Mouse (Mus musculus): ENCODE data around the gene Rbms3. TPM values are rescaled to one million over a fixed set of nuclear protein-coding genes. Genes with fewer than 3 reads are reported as not detected.

Rbms3 gene
- polyA plus RNA-seq, 1 experiment from 2014 or later, result 45.9 TPM

- Histone ChIP-seq H3K9ac (replicated peaks; ENCODE audit: low read length) (no peak overlapping the region), H3K36me3 (replicated peaks; ENCODE audit: control insufficient read depth, insufficient read depth, low read depth, low read length) (no peaks in the 10 kb centered on the region), H3K4me1 (ENCODE audit: control insufficient read depth, insufficient read depth, low read length) (no peaks in the 10 kb centered on the region), H3K27ac (replicated peaks; ENCODE audit: low read depth, low read length) (no peak overlapping the region), H3K9me3 (replicated peaks; ENCODE audit: control insufficient read depth, low read length) (no peaks in the 10 kb centered on the region), H3K27me3 (ENCODE audit: control insufficient read depth, insufficient read depth, low read length) (no peaks in the 10 kb centered on the region), H3K4me2 (ENCODE audit: low read depth, low read length) (no peak overlapping the region), H3K4me3 (ENCODE audit: low read depth, low read length) (no peak overlapping the region)
- ATAC-seq (replicated peaks; ENCODE audit: insufficient number of reproducible peaks, low FRiP score, low TSS enrichment, low read depth) (no peak), DNase-seq (ENCODE audit: low spot score) (no peak)
- 74% methylated on average over 11 of the region's 11 CpGs for WGBS
Measured at GRCm38 (mm10) chr9:117031237-117031636, 598.5 kb downstream of the Rbms3 start.

- no peak overlapping the region for H3K9ac ChIP-seq (replicated peaks; ENCODE audit: low read length)
- no peaks in the 10 kb centered on the region for H3K4me1 ChIP-seq (ENCODE audit: control insufficient read depth, insufficient read depth, low read length)
- no peak overlapping the region for H3K4me3 ChIP-seq (ENCODE audit: low read depth, low read length)
- H3K36me3 ChIP-seq (replicated peaks; ENCODE audit: control insufficient read depth, insufficient read depth, low read depth, low read length), result no peaks in the 10 kb centered on the region
- ATAC-seq (replicated peaks; ENCODE audit: insufficient number of reproducible peaks, low FRiP score, low TSS enrichment, low read depth) (no peak), DNase-seq (ENCODE audit: low spot score) (no peak)
- WGBS, result 49% methylated on average over 6 of the region's 6 CpGs
- H3K27me3 ChIP-seq (ENCODE audit: control insufficient read depth, insufficient read depth, low read length), result no peaks in the 10 kb centered on the region
- no peak overlapping the region for H3K4me2 ChIP-seq (ENCODE audit: low read depth, low read length)
- no peak overlapping the region for H3K27ac ChIP-seq (replicated peaks; ENCODE audit: low read depth, low read length)
- no peaks in the 10 kb centered on the region for H3K9me3 ChIP-seq (replicated peaks; ENCODE audit: control insufficient read depth, low read length)
Measured at GRCm38 (mm10) chr9:117030837-117031236, 598.9 kb downstream of the Rbms3 start.

GRCm38 (mm10) chr9:117029953-117030352 is 599.8 kb downstream of the Rbms3 start:
- no peaks in the 10 kb centered on the region for H3K9me3 ChIP-seq (replicated peaks; ENCODE audit: control insufficient read depth, low read length)
- no peak for ATAC-seq (replicated peaks; ENCODE audit: insufficient number of reproducible peaks, low FRiP score, low TSS enrichment, low read depth)
- no peaks in the 10 kb centered on the region for H3K36me3 ChIP-seq (replicated peaks; ENCODE audit: control insufficient read depth, insufficient read depth, low read depth, low read length)
- no peak overlapping the region for H3K4me3 ChIP-seq (ENCODE audit: low read depth, low read length)
- no peak for DNase-seq (ENCODE audit: low spot score)
- H3K4me1 ChIP-seq (ENCODE audit: control insufficient read depth, insufficient read depth, low read length), result no peaks in the 10 kb centered on the region
- no peak overlapping the region for H3K27ac ChIP-seq (replicated peaks; ENCODE audit: low read depth, low read length)
- no peak overlapping the region for H3K4me2 ChIP-seq (ENCODE audit: low read depth, low read length)
- WGBS, result 86% methylated on average over 1 of the region's 1 CpGs
- H3K9ac ChIP-seq (replicated peaks; ENCODE audit: low read length), result no peak overlapping the region
- H3K27me3 ChIP-seq (ENCODE audit: control insufficient read depth, insufficient read depth, low read length), result no peaks in the 10 kb centered on the region

- ATAC-seq (replicated peaks; ENCODE audit: insufficient number of reproducible peaks, low FRiP score, low TSS enrichment, low read depth), result no peak
- no peaks in the 10 kb centered on the region for H3K27me3 ChIP-seq (ENCODE audit: control insufficient read depth, insufficient read depth, low read length)
Measured at GRCm38 (mm10) chr9:117028586-117028985, 601.1 kb downstream of the Rbms3 start.

GRCm38 (mm10) chr9:117022086-117022485 is 607.6 kb downstream of the Rbms3 start:
- Histone ChIP-seq H3K27me3 (ENCODE audit: control insufficient read depth, insufficient read depth, low read length) (no peaks in the 10 kb centered on the region), H3K9ac (replicated peaks; ENCODE audit: low read length) (no peak overlapping the region), H3K4me2 (ENCODE audit: low read depth, low read length) (no peak overlapping the region), H3K9me3 (replicated peaks; ENCODE audit: control insufficient read depth, low read length) (no peaks in the 10 kb centered on the region), H3K27ac (replicated peaks; ENCODE audit: low read depth, low read length) (no peak overlapping the region), H3K36me3 (replicated peaks; ENCODE audit: control insufficient read depth, insufficient read depth, low read depth, low read length) (no peaks in the 10 kb centered on the region), H3K4me1 (ENCODE audit: control insufficient read depth, insufficient read depth, low read length) (no peaks in the 10 kb centered on the region), H3K4me3 (ENCODE audit: low read depth, low read length) (no peak overlapping the region)
- DNase-seq (ENCODE audit: low spot score) (no peak), ATAC-seq (replicated peaks; ENCODE audit: insufficient number of reproducible peaks, low FRiP score, low TSS enrichment, low read depth) (no peak)
- 84% methylated on average over 6 of the region's 6 CpGs for WGBS

More at GRCm38 (mm10) chr9:117028586-117028985, 601.1 kb downstream of the Rbms3 start:
- Histone ChIP-seq H3K27ac (replicated peaks; ENCODE audit: low read depth, low read length) (no peak overlapping the region), H3K4me1 (ENCODE audit: control insufficient read depth, insufficient read depth, low read length) (no peaks in the 10 kb centered on the region), H3K9ac (replicated peaks; ENCODE audit: low read length) (no peak overlapping the region), H3K36me3 (replicated peaks; ENCODE audit: control insufficient read depth, insufficient read depth, low read depth, low read length) (no peaks in the 10 kb centered on the region), H3K4me3 (ENCODE audit: low read depth, low read length) (no peak overlapping the region), H3K9me3 (replicated peaks; ENCODE audit: control insufficient read depth, low read length) (no peaks in the 10 kb centered on the region), H3K4me2 (ENCODE audit: low read depth, low read length) (no peak overlapping the region)
- WGBS, result 85% methylated on average over 4 of the region's 4 CpGs
- DNase-seq (ENCODE audit: low spot score), result no peak

- H3K9ac ChIP-seq (replicated peaks; ENCODE audit: low read length), result no peak overlapping the region
- no peaks in the 10 kb centered on the region for H3K36me3 ChIP-seq (replicated peaks; ENCODE audit: control insufficient read depth, insufficient read depth, low read depth, low read length)
- DNase-seq (ENCODE audit: low spot score) (peak; percentile 52), ATAC-seq (replicated peaks; ENCODE audit: insufficient number of reproducible peaks, low FRiP score, low TSS enrichment, low read depth) (no peak)
- no peaks in the 10 kb centered on the region for H3K4me1 ChIP-seq (ENCODE audit: control insufficient read depth, insufficient read depth, low read length)
- WGBS, result 50% methylated on average over 3 of the region's 3 CpGs
- no peaks in the 10 kb centered on the region for H3K9me3 ChIP-seq (replicated peaks; ENCODE audit: control insufficient read depth, low read length)
- H3K4me3 ChIP-seq (ENCODE audit: low read depth, low read length), result no peak overlapping the region
- H3K27ac ChIP-seq (replicated peaks; ENCODE audit: low read depth, low read length), result no peak overlapping the region
- H3K27me3 ChIP-seq (ENCODE audit: control insufficient read depth, insufficient read depth, low read length), result no peaks in the 10 kb centered on the region
- no peak overlapping the region for H3K4me2 ChIP-seq (ENCODE audit: low read depth, low read length)
Measured at GRCm38 (mm10) chr9:117021506-117021905, 608.2 kb downstream of the Rbms3 start.

GRCm38 (mm10) chr9:117020216-117020615 is 609.5 kb downstream of the Rbms3 start:
- DNase-seq (ENCODE audit: low spot score) (no peak), ATAC-seq (replicated peaks; ENCODE audit: insufficient number of reproducible peaks, low FRiP score, low TSS enrichment, low read depth) (no peak)
- Histone ChIP-seq H3K27ac (replicated peaks; ENCODE audit: low read depth, low read length) (no peak overlapping the region), H3K9ac (replicated peaks; ENCODE audit: low read length) (no peak overlapping the region), H3K4me3 (ENCODE audit: low read depth, low read length) (no peak overlapping the region), H3K36me3 (replicated peaks; ENCODE audit: control insufficient read depth, insufficient read depth, low read depth, low read length) (no peaks in the 10 kb centered on the region), H3K4me1 (ENCODE audit: control insufficient read depth, insufficient read depth, low read length) (no peaks in the 10 kb centered on the region), H3K9me3 (replicated peaks; ENCODE audit: control insufficient read depth, low read length) (no peaks in the 10 kb centered on the region), H3K27me3 (ENCODE audit: control insufficient read depth, insufficient read depth, low read length) (no peaks in the 10 kb centered on the region), H3K4me2 (ENCODE audit: low read depth, low read length) (no peak overlapping the region)
- 84% methylated on average over 2 of the region's 2 CpGs for WGBS

- ATAC-seq (replicated peaks; ENCODE audit: insufficient number of reproducible peaks, low FRiP score, low TSS enrichment, low read depth) (0 out of 2 replicates have a peak, but pooled peaks have one; percentile 34), DNase-seq (ENCODE audit: low spot score) (peak; percentile 30)
Measured at GRCm38 (mm10) chr9:117018741-117019163, 611.0 kb downstream of the Rbms3 start.

More at GRCm38 (mm10) chr9:117018741-117019163, 611.0 kb downstream of the Rbms3 start:
- H3K4me2 ChIP-seq (ENCODE audit: low read depth, low read length), result no peak overlapping the region
- H3K36me3 ChIP-seq (replicated peaks; ENCODE audit: control insufficient read depth, insufficient read depth, low read depth, low read length), result no peaks in the 10 kb centered on the region
- H3K27me3 ChIP-seq (ENCODE audit: control insufficient read depth, insufficient read depth, low read length), result no peaks in the 10 kb centered on the region
- H3K4me1 ChIP-seq (ENCODE audit: control insufficient read depth, insufficient read depth, low read length), result no peaks in the 10 kb centered on the region
- no peaks in the 10 kb centered on the region for H3K9me3 ChIP-seq (replicated peaks; ENCODE audit: control insufficient read depth, low read length)
- H3K27ac ChIP-seq (replicated peaks; ENCODE audit: low read depth, low read length), result no peak overlapping the region
- no peak overlapping the region for H3K9ac ChIP-seq (replicated peaks; ENCODE audit: low read length)
- WGBS, result 11% methylated on average over 2 of the region's 2 CpGs
- no peak overlapping the region for H3K4me3 ChIP-seq (ENCODE audit: low read depth, low read length)
